Mouse (Mus musculus) gastrocnemius, postnatal 36 days (tissue): ENCODE results near the gene Rgs19. TPM values are rescaled to one million over a fixed set of nuclear protein-coding genes. Genes with fewer than 3 reads are reported as not detected.

Experiments used
- DNase-seq, 2 experiments: peaks; one replicate each; pipeline ENCODE4 v3.0.0; 2022
- intact Hi-C: fragments of 180-260 bp; cut with DNase I; formaldehyde crosslinking; loops from one replicate; pipeline ENCODE4 v1.15.1; 2025
- total RNA-seq, 2 experiments: library from RNA; stranded (reverse); gene quantifications; 2 replicates each; pipeline ENCODE4 v1.2.3; 2021

Rgs19 gene
- total RNA-seq, 2 experiments from 2014 or later, result 2.3 to 2.7 TPM

GRCm38 (mm10) chr2:181658930-181659555, 34.7 kb downstream of the Rgs19 start:
- DNase-seq, result peak in 1 of 2 experiments; percentile 40
- intact Hi-C loops, result loop anchor here (2.0 kb wide), 1 partner anchor 48 kb away; no protein-coding TSS in a partner anchor

DNA sequence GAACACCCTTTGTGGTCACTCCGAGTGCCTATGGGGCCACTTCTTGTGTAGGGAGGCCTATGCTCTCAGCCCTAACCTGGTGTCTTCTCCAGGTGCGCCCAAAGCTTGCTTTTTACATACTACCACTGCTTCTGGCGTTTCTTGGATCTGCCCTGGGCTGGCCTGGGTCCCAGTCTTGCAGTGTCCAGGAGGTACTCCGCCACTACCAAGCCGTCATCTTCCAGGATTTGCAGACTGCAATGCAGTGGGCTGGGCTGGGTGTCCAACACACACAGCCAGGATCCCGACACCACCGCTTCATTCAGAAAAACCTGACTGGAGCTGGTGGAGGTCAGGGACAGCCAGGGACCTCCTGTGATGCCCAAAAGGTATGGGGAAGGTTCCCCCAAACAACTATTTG, 35.2 kb downstream of the Rgs19 start:
- intact Hi-C loops, result loop anchor here (2.0 kb wide), 1 partner anchor 48 kb away; no protein-coding TSS in a partner anchor
- no peak for DNase-seq

DNA sequence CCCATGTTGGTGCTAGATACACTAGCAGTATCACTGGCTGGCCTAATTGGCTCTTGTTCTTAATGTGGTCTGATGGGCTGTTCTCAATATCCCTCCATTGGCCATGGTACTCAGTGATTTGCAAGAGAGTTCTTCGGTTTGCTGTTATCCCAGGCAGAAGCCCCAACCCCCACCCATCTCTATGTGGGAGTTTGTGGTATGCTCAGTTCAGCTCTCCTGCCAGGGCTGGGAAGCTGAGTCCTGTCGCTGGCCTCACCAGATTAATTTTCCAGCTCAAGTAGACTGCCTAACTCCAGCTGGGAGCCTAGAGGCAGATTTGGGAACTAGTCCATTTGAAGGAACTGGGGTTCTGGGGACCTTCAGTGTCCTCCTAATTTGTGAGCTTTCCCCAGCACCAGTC, 36.3 kb downstream of the Rgs19 start:
- no peak for DNase-seq
- intact Hi-C loops, result no loop called here

- intact Hi-C loops, result no loop called here
- DNase-seq, result no peak
Observed at GRCm38 (mm10) chr2:181656734-181657133, 37.0 kb downstream of the Rgs19 start, which contains the start of gene Gm29797. Gene Gm29797, plus strand, starts transcription at chr2:181657034.

DNA sequence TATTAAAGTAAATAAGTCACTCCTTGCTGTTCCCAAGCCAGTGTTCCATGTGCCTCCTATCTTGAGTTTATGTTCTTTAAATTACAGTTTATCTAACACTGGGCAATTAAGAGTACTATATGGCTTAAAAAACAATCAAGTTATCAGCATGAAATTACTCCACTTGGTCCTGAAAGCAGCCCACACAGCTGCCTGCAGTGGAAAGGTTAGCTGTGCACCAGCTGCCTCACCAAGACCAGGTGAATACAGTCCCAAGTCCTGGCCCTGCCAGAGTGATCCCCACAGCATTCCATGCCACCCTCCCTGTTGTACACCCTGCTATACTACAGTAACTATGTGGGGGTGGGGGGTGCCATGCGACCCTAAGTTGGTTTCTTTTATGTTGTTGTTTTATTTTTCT, 40.3 kb downstream of the Rgs19 start:
- no peak for DNase-seq
- intact Hi-C loops, result no loop called here

DNA sequence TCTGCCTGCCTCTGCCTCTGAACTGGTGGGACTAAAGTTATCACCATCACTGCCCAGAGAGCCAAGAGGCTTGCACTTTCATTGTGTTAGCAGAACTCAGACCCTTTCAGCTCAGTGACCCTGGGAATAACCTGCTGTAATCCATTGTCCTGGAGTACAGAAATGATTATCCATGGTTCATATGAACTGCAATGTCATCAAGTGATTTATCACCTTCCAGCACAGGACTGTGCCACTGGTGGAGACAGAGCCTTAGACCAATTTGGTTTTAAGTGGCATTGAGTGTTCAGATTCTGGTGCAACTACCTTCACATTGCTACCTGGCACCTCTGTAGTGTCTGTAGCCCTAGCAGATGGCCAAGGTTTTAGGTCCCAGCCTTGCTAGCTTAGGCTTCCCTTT, 40.7 kb downstream of the Rgs19 start:
- intact Hi-C loops, result no loop called here
- no peak for DNase-seq

DNA sequence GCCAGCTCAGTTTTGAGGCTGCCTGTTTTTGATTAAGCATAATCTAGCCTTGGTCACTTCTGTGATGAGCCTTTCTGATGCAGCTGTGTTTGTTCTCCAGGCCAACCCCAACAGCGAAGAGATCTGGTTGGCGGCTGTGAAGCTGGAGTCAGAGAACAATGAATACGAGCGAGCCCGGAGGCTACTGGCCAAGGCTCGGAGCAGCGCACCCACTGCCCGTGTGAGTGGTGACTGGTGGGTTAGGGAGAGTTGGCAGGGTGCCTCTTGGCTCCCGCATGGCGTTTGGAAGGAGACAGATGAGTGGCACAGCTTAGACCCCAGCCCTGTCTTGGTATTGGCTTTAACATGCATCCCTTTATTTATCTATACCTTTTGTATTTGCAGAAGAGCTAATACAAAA, 44.9 kb downstream of the Rgs19 start:
- no peak for DNase-seq
- intact Hi-C loops, result no loop called here

DNA sequence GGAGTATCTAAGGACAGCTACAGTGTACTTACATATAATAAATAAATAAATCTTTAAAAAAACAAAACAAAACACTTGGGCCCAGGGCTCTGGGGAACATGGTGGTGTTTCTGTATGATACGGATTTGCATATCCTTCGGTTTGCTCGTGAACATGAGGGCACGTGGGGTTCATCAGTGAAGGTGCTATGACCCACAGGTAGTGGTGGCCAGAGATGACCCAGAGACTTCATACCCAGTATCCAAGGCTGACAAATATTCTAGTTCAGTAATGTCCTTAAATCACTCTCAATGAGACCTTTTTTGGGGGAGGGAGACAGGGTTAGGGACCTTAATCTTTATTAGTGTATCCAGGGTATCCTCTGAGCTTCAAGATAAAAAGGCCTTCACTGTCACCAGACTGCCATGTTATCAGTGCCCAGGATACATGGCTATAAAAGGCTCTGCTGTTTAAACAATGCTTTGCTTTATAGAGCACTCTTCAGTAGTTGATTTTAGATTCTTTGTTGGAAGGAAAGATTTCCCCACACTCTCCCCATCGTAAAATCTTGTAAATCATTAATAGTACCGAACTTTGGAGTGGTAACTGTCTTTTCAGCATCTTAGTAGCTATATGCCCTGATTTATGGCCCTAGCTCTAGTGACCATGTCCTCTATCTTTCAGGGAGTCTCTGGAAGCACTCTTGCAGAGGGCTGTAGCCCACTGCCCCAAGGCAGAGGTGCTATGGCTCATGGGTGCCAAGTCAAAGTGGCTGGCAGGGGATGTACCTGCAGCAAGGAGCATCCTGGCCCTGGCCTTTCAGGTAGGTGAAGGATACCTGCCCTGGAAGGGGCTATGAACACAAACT, 46.9 kb downstream of the Rgs19 start:
- intact Hi-C loops, result no loop called here

DNA sequence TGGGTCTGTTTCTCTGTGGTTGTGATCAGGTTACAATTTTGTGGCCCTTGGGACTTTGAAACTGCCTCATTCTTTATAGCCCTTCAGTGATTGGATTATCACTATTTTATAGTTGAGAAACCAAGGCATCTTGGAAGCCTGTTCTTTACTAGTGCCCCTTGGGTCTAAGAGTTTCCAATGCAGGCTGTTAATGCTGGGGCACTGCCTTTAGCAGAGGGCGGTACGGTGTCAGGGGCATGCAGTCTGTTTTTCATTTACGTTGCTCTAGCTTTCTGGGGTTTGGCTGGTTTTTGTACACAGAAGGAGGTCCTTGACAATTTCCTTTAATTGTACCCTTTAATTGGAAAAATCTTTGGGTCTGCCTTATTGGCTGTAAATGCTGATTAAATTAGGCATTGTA, 48.1 kb downstream of the Rgs19 start:
- no peak for DNase-seq
- intact Hi-C loops, result no loop called here

More for the DNA sequence above, 46.9 kb downstream of the Rgs19 start:
- no peak for DNase-seq

- DNase-seq, result no peak
- intact Hi-C loops, result no loop called here
Observed at GRCm38 (mm10) chr2:181644361-181644760, 49.4 kb downstream of the Rgs19 start.

Other genes with a start within 250 kb of the Rgs19 start
- gene Zbtb46, start 234.6 kb downstream of the Rgs19 start, total RNA-seq, result 1 to 10 TPM; 3.9 to 4.0 TPM
- gene Abhd16b, start 200.8 kb downstream of the Rgs19 start, total RNA-seq, result not detected
- gene Tpd52l2, start 196.8 kb downstream of the Rgs19 start, total RNA-seq, result 10 to 100 TPM; 41.1 to 48.7 TPM
- 10 to 100 TPM; 43.3 to 43.9 TPM for gene Dnajc5, start 173.5 kb downstream of the Rgs19 start, total RNA-seq
- 10 to 100 TPM; 24.8 to 27.3 TPM for gene Uckl1, start 109.1 kb downstream of the Rgs19 start, total RNA-seq
- gene Prpf6, start 102.1 kb downstream of the Rgs19 start, total RNA-seq, result 10 to 100 TPM; 23.0 to 29.8 TPM
- gene Zfp512b, start 101.2 kb downstream of the Rgs19 start, total RNA-seq, result 10 to 100 TPM; 15.3 to 19.7 TPM
- 1 to 10 TPM in 1 of 2 experiments, under 1 TPM in 1; 0.69 to 1.0 TPM for gene Samd10, start 94.8 kb downstream of the Rgs19 start, total RNA-seq
- gene Gm29797, start 36.9 kb downstream of the Rgs19 start, total RNA-seq, result not detected
- 10 to 100 TPM in 1 of 2 experiments, 1 to 10 TPM in 1; 7.6 to 14.2 TPM for gene Sox18, start 22.3 kb downstream of the Rgs19 start, total RNA-seq
- gene Tcea2, start 13.7 kb downstream of the Rgs19 start, total RNA-seq, result 1 to 10 TPM; 6.0 to 7.8 TPM
- gene Lkaaear1, start 4.5 kb upstream of the Rgs19 start, total RNA-seq, result not detected
- gene Oprl1, start 21.0 kb upstream of the Rgs19 start, total RNA-seq, result not detected
- not detected for gene Myt1, start 69.4 kb upstream of the Rgs19 start, total RNA-seq
- gene Pcmtd2, start 143.9 kb upstream of the Rgs19 start, total RNA-seq, result 10 to 100 TPM; 36.0 to 39.6 TPM
- 1 to 10 TPM; 8.8 TPM for gene Polr3k, start 170.4 kb upstream of the Rgs19 start, total RNA-seq